Mouse (Mus musculus) left cerebral cortex, postnatal 4 days (tissue): Measurements from ENCODE around the gene Fgf3. TPM values are rescaled to one million over a fixed set of nuclear protein-coding genes. Genes with fewer than 3 reads are reported as not detected.
A peak's percentile ranks its signal among the peaks of the same experiment; 100 is the strongest.

Source experiments
- DNase-seq: peaks from one replicate; pipeline ENCODE4 v3.0.0-alpha.2; 2022
- intact Hi-C: fragments of 180-260 bp; cut with DNase I; formaldehyde crosslinking; loops from one replicate; pipeline ENCODE4 v1.15.1; 2025
- total RNA-seq, 2 experiments: library from RNA; stranded (reverse); gene quantifications; 2 replicates each; pipeline ENCODE4 v1.2.3; 2021

Gene Fgf3
- under 1 TPM; 0.44 to 0.72 TPM for total RNA-seq

DNA sequence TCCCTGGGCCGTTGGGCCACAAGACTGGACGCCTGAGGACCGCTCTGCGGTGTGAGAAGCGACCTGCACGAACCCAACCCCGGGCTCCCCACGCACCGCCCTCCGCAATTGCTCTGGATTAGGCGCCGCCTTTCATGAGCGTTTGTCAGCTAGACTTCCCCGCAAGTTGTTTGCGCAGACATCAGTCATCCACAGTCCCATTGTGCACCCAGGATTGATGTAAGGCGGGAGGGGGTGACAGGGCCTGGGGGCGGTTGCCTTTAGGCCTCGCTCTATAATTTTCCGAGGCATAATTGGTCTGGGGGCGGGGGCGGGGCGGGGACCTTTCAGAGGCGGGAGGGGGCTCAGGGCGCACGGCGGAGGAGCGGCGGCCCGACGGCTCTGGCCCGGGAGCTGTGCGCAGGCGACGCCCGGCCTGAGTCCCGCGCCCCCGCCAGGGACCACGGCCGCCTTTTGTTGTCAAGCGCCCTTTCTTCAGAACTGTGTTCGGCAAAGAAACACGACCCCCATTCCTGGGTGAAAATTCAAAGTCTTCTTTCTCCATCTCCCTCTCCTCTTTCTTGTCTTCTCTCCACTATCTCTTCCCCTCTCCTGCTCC is at the start of gene Fgf3:
Fgf3 (plus strand) TSS at position 193 of the 598 bp plus-strand sequence.
- DNase-seq, result no peak
- intact Hi-C loops, result no loop called here

DNA sequence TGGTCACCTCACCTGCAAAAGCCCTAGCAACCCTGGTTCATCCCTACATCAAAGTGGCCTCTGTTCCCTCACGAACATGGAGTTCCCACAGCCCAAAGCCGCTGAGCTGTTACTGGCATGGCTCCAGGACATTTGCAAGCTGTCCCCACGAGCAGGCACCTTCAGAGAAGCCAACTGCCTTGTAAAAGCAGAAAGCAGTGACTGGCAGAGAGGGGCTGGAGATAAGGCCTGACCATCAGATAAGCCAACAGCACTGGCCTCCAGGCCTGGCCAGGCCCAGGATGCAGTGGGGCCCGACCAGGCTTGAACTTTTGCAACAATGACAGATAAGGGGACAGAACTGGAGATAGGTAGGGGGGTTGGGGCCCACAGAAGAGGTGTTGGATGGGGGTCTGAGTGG is 49.3 kb upstream of the Fgf3 start:
- intact Hi-C loops, result no loop called here
- no peak for DNase-seq

DNA sequence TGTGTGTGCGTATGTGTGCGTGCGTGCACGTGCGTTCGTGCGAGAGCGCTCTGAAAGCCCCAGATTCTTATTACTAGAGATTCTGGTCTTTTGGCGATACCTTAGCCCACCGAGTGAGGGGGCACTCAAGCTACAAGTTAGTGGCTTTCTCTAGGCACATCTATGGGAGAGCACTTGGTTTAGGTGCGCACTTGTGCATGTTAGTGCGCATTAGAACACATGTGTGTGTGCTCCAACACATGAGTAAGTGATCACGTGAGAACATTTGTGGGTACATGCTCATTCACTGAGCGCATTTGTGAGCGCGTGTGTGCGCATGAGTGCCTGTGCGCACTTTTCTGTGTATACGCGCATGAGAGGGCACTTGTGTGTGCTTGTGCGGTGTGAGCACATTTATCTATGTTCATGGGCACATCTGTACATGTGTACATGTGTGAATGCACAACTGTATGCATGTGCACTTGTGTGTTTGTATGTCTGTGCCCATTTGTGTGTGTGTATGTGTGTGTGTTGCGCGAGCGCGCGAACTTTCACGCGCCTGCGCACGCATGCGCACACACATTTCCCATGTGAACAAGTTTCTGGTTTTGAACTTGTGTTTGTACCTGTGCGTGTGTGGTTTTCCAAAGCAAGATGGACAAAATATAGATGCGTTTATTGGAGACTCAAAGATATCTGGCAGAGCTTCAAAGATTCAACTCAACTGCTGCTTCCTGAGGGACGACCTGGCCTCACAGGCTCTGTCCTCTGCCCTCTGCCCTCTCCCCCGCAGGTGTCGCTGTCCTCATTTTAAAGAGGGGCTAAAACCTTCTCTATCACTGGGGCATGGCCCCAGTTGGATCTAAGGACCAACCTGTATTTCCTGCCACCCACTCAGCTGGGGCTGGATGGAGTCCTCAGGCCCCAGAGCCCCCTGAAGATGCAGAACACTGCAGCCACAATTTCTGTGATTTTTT is 48.0 kb upstream of the Fgf3 start:
- intact Hi-C loops, result no loop called here
- DNase-seq, result no peak

DNA sequence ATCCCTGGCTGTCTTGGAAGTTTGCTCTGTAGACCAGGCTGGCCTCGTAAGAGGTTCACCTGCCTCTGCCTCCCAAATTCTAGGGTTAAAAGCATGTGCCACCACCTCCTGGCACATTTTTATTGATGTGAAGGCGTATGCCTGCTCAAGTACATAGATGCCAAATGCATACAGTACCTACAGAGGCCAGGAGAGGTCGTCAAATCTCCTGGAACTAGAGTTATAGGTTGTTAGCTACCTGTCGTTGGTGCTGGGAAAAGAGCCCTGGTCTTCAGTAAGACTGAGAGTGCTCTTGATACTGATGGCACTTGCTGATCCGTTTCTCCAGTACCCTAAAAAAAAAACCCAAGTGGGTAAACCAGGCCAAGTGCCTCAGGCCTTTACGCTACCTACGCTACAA is 46.5 kb upstream of the Fgf3 start:
- no peak for DNase-seq
- intact Hi-C loops, result no loop called here

DNA sequence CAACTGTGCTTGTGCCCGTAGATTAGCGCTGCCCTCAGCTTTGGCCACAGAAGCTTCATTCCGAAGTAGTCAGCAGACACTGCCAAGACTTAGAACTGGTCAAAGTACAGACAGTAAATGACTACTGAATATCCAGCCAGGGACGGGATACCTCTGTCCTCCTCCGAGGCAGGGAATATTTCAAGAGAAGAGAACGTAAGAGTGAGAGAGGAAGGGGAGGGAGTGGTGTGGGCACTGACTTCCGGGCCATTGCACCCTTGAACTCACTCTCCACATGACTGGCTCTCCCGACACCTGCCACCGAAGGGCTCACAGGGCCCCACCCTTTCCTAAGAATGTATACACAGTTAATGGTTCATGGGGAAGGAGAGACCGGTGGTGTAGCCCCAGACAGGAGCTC is 44.6 kb upstream of the Fgf3 start:
- DNase-seq, result no peak
- intact Hi-C loops, result no loop called here

DNA sequence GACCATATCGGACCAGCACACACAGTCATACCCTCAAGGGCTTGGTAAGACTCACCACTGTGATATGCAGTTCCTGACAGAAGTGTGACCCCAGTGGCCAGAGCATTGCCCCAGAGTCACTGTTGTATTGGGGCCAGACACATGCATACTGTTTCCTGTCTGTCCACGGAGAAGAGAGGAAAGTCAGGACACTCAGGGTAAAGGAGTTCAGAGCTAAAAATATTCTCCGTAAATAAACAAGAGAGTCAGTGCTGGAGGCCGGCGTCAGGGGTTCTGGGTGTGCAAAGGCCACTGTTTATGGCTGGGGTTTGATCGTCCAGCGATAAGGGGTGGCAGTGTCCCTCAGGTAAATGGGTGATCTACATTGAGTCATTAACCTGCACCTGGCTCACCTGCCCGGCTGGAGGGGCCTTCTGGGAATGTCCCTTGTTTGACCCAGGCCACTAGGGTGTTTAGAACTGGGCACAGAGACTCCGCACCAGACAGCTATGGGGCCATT is 41.9 kb upstream of the Fgf3 start:
- DNase-seq, result no peak
- intact Hi-C loops, result no loop called here

DNA sequence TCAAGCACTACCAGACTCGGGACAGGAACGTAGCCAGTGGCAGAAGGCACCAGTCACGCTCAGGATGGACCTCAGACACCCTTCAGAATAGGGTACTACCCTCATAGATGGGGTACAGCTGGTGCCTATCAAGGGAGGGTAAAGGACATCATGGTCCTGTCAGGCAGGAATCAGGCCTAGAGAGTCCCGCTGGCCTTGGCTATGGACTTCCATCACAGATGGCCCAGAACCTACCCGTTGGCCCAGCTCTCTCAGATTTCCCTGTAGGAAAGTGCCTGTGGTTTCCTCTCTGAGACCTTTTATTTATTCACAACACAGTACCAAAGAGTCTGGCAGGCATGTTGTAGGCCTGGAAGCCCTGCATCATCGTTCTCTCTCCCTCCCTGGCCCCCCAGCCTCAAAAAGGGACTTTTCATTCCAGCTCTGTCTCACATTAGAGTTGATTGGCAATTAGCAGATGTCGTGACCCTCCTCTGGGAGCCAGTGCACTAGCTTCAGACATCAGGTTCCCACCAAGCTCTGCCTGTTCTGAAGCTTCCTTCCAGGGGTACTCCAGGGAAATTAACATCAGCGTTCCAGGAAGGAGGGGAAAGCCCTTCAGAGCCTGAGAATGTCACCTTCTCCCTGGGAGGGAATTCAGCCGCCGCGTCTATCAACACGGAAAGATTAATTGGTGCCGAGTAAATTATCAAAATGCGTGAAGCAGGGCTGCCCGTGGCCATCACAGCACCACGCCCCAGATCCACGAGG is 40.7 kb upstream of the Fgf3 start:
- intact Hi-C loops, result no loop called here
- no peak for DNase-seq

DNA sequence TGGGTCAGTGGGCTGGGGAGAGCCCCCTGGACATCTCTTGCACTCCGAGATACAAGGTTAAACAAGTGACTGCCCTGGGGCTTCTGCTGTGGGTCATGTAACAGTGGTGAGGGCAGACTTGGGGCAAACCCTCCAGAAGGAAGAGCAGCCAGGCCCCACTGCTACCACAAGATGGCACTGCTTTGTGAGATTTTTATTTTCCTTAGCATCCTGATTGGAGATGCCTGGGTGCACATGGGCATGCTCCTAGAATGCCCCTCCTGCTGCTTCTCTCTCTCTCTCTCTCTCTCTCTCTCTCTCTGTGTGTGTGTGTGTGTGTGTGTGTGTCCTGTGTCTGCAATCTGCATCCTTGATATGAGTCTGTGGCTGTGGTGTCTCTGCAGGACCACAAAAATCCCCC is 39.4 kb upstream of the Fgf3 start:
- intact Hi-C loops, result loop anchor here (2.0 kb wide), 1 partner anchor 96 kb away; no protein-coding TSS in a partner anchor
- DNase-seq, result peak; percentile 51

DNA sequence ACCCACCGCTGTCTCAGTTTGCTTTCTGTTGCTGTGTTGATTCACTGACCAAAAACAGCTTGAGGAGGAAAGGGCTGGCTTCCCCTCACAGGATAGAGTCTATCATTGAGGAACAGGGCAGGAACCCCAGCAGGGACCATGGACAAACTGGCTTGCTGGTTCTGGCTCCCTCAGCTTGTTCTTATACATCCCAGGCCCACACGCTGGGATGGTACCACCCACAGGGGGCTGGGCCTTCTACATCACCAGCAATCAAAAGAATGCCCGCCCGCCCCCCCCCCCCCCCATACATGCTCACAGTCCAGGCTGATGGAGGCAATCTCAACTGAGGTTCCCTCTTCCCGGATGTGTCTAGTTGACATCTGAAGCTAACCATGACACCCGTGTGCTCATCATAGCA is 30.8 kb upstream of the Fgf3 start:
- intact Hi-C loops, result no loop called here
- no peak for DNase-seq

DNA sequence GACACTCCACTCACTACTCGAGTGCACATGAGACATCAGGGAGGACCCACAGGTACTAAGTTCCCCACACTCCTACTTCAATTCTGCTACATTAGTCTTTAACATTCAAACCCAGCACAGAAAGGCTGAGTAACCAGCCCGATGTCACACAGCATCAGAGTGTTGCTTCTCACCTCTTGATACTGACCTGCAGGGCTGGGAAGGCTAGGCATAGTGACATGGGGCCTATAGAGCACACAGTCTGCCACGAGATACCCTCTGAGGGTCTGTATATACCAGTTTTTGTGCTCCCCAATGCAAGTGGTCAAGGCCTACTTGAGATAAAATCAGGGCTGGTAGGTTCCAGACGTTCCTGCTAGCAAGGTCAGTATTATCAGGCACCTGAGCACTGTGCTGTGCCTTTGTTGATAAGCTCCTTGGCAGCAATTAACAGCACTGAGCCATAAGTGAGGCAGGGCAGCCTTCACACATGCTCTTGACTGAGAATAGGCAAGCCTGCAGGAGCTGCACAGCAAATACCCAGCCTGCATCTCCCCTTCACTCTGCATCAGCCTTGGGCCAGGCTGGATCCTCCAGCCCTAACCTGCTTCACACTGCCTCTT is 29.8 kb upstream of the Fgf3 start:
- DNase-seq, result no peak
- intact Hi-C loops, result no loop called here

DNA sequence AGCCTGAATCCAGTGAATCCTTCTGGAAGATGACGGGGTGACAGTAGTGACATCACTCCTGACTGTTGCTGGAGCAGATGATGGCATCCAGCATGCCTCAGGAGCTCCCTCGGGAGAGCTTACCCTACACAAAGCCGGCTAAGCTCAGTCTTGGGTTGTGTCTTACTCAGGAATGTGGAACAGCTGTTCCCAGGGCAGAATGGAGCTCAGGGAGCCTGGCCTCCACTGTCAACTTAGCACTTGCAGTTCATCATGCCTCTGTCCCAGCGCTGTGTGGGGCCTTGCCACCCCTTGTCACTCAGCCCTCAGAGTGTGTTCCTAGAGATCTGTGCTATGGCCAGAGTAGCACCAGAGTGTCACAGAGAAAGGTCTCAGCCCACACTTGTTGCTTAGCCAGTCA is 26.4 kb upstream of the Fgf3 start:
- no peak for DNase-seq
- intact Hi-C loops, result no loop called here

DNA sequence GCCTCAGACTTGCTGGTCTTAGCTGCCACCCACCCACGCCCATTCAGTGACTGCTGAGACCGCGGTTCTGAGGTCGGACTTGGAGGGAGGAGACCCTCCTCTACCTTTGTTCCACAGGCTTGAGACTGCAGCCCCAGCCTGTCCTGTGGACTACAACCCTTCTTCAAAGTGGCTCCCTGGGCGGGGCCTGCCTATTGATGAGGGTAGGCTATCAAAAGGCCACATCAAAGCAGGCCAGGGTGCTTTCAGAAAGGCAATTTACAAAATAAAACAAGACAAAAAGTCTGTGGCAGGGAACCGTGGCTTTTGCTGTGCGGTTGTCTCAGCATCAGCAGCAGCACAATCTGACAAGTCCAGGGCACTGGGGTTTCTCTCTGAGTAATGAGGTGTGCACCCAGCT is 16.0 kb upstream of the Fgf3 start:
- DNase-seq, result no peak
- intact Hi-C loops, result no loop called here

DNA sequence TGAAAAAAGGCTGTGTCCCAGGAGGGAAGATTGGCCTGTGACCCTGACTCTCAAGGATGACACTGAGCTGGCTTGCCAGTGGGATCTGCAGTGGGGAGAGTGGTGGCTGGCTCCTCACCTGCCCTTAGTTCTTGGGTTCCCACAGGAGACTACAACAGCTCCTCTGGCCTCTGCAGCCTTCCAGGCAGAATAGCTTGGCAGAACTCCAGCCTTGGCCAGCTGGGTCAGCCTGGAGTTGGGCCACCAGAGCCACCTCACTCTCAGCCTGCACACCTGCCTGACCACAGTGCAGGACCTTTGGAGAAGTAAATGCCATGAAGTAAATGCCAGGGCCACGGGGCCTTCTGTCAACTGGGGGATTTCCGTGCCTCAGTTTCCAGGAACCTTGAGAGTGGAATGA is 13.9 kb upstream of the Fgf3 start:
- peak; percentile 26 for DNase-seq
- intact Hi-C loops, result no loop called here

DNA sequence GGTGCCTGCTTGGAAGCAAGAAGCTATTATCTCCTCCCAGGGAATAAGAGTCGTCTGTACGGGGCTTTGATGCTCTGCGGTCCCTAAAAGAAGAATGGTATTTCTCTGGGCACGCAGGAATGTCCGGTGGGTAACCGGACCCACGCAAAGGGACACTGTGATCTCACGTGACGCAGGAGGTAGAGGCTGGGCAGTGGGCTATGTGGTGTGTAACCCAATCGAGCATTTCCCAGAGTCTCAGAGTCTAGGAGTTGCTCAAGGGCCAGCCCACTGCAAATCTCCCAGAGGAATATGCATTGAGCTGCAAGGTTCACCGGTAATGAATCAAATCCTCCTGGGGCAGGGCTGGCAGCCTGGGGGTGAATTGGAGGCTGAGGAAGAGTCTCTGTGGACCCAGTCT is 9.5 kb upstream of the Fgf3 start:
- DNase-seq, result no peak
- intact Hi-C loops, result no loop called here

DNA sequence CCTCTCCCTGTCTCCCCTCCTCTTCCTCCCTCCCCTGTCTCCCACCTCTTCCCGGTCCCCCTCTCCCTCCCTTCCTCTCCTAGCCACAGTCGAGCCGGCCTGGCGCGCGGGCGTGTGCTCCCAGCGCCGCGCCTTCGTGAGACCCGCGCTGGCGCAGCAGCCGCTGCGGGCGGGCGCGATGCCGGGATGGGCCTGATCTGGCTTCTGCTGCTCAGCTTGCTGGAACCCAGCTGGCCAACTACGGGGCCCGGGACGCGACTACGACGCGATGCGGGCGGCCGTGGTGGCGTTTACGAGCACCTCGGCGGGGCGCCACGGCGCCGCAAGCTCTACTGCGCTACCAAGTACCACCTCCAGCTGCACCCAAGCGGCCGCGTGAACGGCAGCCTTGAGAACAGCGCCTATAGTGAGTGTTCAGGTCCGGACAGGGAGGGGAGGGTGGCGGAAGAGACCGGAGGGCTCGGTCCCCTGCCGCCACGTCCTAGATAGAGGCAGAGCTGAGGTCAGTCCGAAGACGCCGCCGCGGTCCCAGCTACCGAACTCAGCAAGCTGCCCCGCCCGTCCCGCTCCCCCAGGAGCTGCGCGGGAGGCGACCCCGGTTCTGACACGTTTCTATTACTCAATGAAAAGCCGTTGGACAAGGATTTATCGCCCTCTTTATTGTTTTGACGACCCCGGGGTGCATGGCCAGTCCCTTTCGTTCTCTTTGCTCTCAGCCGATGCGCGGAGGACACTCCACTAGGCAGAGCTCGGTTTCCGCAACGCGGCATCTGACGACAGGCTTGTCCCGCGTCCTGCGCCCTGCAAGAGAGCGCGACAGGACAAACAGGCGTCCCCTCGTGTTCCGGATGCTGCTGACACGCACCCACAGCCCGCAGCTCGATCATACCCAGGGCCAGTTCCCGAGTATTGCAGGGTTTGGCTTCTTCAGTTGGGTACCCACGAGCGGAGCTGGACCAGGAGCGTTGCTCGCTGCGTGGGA is 930 bp downstream of the Fgf3 start:
- intact Hi-C loops, result no loop called here
- DNase-seq, result no peak

DNA sequence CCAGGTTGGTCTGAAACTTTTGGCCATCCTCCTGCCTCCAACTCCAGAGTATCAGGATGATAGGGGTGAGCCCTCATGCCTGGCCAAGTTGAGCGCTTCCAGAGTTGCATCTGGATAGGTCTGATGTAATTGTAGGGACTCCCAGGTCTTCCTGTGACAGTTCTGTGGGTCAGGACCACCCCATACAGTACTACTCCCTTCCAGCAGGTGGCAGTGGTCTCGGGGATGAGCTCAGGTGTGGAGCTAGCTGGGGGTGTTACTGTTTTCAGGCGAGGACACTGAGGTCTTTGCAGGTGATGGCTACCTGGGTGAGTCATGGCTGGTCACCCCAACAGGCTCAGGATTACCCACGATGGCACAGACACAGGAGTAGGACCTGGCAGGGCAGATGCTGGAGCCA is 8.3 kb downstream of the Fgf3 start:
- peak; percentile 41 for DNase-seq
- intact Hi-C loops, result no loop called here

DNA sequence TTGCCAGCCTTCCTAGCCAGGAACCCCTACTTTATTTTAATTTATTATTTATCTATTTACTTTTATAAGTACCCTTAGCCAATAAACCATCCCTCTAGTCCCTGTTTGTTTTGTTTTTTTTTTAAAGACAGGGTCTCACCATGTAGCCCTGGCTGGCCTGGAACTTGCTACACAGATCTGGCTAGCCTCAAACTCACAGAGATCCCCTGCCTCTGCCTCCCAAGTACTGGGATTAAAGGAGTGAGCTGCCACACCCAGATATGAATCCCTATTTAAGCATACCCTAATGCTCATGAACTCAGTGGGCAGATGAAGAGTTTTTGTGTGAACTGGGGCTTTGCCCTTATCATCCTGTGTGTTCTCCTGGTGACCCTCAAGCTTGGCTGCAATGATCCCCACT is 9.2 kb downstream of the Fgf3 start, which contains the start of gene Fgf4:
Fgf4 (plus strand) TSS at position 301 of the 400 bp plus-strand sequence.
- intact Hi-C loops, result no loop called here
- no peak for DNase-seq

DNA sequence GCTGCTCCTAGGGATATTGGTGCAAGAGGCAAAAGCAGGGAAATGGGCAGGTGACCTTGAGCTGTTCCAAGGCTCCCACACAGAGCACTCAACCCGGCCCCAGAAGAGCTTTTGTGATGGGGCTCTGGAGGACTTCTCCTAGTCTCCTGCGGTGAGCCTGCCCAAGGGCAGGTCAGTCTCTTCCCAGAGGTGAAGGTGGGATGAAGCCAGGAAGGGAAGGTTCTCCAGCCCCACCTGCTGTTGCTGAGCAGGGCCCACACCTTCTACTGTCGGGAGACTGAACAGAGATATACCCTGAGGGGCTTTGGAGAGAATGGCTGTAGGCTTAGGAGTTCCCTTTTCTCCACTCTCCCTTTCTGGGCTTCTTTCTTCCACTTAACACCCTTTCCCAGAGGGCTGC is 13.4 kb downstream of the Fgf3 start:
- intact Hi-C loops, result no loop called here
- DNase-seq, result no peak

DNA sequence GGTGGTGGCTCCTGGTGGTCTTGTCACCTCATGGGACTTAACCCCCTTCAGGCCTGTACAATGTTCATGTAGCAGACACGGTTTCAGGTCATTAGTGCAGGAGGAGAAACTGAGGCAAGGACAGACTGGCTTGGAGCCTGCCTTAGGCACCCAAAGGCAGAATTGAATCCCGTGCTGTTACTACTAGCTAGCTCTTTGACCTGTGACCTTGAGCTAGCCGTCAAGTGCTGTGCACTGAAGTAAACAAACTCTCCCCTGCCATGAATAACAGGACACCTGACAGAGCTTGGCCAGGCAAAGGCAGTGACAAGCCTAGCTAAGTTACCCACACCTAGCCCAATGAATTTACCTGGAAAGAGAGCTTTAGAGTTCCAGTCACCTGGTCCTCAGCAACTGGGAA is 17.1 kb downstream of the Fgf3 start:
- DNase-seq, result no peak
- intact Hi-C loops, result no loop called here

DNA sequence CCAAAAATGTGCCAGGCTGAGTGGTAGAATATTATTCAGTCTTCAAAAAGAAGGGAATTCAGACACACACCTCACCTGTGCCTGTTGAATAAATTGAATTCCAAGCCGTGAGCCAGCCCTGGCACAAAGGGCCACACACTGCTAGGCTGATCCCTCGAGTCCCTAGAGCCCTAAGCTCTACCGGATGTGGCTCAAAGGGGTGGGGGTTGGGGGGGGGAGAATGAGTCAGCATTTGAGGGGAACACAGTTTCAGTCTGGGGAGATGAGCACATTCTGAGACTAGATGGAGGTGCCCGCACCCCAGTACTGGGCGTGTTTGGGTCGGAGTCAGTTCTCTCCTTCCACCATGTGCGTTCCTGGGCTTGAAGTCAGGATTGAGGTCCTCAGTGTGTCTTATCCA is 19.3 kb downstream of the Fgf3 start:
- intact Hi-C loops, result no loop called here
- DNase-seq, result no peak
